Comparison of ENCODE assay signal across 8 mouse cellular contexts in the genomic region with DNA sequence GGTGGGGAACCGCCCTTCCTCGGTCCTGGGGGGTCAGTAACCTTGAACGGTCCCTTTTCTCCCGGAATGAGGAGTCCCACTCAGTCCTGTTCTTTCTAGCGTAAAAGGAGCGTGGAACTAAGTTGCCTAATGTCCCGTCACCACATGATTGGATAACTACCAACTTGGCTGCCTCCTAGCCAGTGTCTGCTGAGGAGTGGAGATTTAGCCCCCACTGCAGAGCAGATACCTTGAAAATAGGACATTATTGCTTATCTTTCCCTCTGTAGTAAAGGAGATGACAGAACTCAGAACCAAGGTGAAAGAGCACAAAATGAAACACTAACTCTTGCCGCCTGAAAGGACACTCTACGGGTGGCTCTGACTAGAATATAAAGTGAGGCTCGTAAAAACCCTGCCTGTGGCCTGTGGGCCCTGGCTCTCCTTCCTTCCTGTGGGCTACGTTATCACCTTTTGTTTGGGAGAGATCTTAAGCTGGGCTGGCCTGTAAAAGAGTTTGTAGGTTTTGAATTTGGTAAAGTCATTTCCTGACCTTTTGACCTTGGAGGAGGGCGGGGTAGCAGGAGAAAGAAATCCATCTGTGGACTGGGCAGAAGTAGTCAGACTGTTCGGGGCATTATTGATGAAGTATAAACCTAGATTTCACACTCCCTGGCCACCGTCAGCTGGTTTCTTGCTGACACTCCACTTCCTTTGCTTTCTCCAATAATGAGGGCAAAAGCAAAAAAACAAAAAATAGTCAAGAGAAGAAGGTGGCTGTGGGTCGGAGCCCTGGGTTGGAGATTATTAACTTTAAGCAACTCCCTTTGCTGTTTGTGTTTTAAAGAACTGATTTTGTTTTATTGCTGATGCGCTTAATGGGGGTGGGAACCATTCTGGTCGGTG.
DNase-seq lines count a peak whose midpoint lies in the region; ATAC-seq and TF ChIP-seq lines count a peak whose summit lies in the region.

No protein-coding gene starts in this region.

- no peak overlapping the region for H3K4me2 ChIP-seq in forebrain, postnatal 0 days (ENCODE audit: low read depth)
- H3K4me2 ChIP-seq in kidney, embryonic 16.5 days (replicated peaks; ENCODE audit: low read depth, low read length): peak overlapping the region; percentile 41
- H3K4me2 ChIP-seq in neural tube, embryonic 13.5 days: 0 out of 2 replicates have a peak overlapping the region, but pooled peaks have one; percentile 11

- H3K27me3 ChIP-seq in forebrain, embryonic 10.5 days (ENCODE audit: poor library complexity, severe bottlenecking): no peaks in the 10 kb centered on the region
- no peaks in the 10 kb centered on the region for H3K27me3 ChIP-seq in forebrain, postnatal 0 days (ENCODE audit: insufficient read depth, low read length)
- H3K27me3 ChIP-seq in kidney, embryonic 16.5 days (ENCODE audit: insufficient read depth, low read length): no peaks in the 10 kb centered on the region
- no peaks in the 10 kb centered on the region for H3K27me3 ChIP-seq in neural tube, embryonic 13.5 days

- no peak for DNase-seq in forebrain, embryonic 10.5 days (ENCODE audit: extremely low spot score, low spot score)
- DNase-seq in forebrain, postnatal 0 days: no peak
- DNase-seq in ES-E14 (ENCODE audit: low read depth, low spot score): peak; percentile 66
- DNase-seq in forelimb bud, embryonic 11.5 days (ENCODE audit: low read depth, low spot score): peak; percentile 61
- DNase-seq in thymus, postnatal 14 days: no peak
- no peak for DNase-seq in urinary bladder, postnatal 10 days (ENCODE audit: low spot score)

- in situ Hi-C loops in ES-E14 (cut with MboI; ENCODE audit: low sequenced_read_pairs in 2 of 2, unreplicated experiment in 2 of 2): no loop called here

- no peak for ATAC-seq in forebrain, postnatal 0 days
- peak; percentile 27; the same call in 1 of the 2 replicates for ATAC-seq in kidney, embryonic 16.5 days (ENCODE audit: low FRiP score, low TSS enrichment)
- peak; percentile 18; the same call in 1 of the 2 replicates for ATAC-seq in neural tube, embryonic 13.5 days (ENCODE audit: low read depth)

- no peak overlapping the region for H3K4me3 ChIP-seq in forebrain, embryonic 10.5 days
- H3K4me3 ChIP-seq in forebrain, postnatal 0 days (ENCODE audit: low read depth, low read length): no peak overlapping the region
- peak overlapping the region; percentile 40 to 42 for H3K4me3 ChIP-seq in ES-E14 (ENCODE audit: insufficient read depth in 1 of 2, low read depth in 1 of 2, low read length in 2 of 2, poor library complexity in 1 of 2, severe bottlenecking in 1 of 2)
- H3K4me3 ChIP-seq in kidney, embryonic 16.5 days (ENCODE audit: low read length): no peak overlapping the region
- no peak overlapping the region for H3K4me3 ChIP-seq in neural tube, embryonic 13.5 days

- peaks cover 78% of the 10 kb centered on the region for H3K4me1 ChIP-seq in forebrain, embryonic 10.5 days
- H3K4me1 ChIP-seq in forebrain, postnatal 0 days (ENCODE audit: insufficient read depth): peaks cover 2% of the 10 kb centered on the region; the same call in 1 of the 2 replicates
- peaks cover 25 to 33% of the 10 kb centered on the region in 2 experiments for H3K4me1 ChIP-seq in ES-E14 (ENCODE audit: control insufficient read depth in 2 of 2, insufficient read depth in 2 of 2, low read length in 2 of 2, poor library complexity in 1 of 2)
- peaks cover 88% of the 10 kb centered on the region for H3K4me1 ChIP-seq in kidney, embryonic 16.5 days (ENCODE audit: insufficient read depth, low read length)
- H3K4me1 ChIP-seq in neural tube, embryonic 13.5 days (replicated peaks): peaks cover 62% of the 10 kb centered on the region

- H3K9ac ChIP-seq in forebrain, postnatal 0 days: no peak overlapping the region
- H3K9ac ChIP-seq in ES-E14 (ENCODE audit: insufficient read depth, low read depth, low read length, poor library complexity, severe bottlenecking): peak overlapping the region; percentile 59; the same call in 1 of the 2 replicates
- H3K9ac ChIP-seq in kidney, embryonic 16.5 days (replicated peaks; ENCODE audit: low read length): peak overlapping the region; percentile 46
- 0 out of 2 replicates have a peak overlapping the region, but pooled peaks have one; percentile 6 for H3K9ac ChIP-seq in neural tube, embryonic 13.5 days

- H3K27ac ChIP-seq in forebrain, embryonic 10.5 days: peak overlapping the region; percentile 51; the same call in 1 of the 2 replicates
- H3K27ac ChIP-seq in forebrain, postnatal 0 days (ENCODE audit: low read depth, low read length): no peak overlapping the region
- H3K27ac ChIP-seq in ES-E14 (ENCODE audit: insufficient read depth, low read depth, low read length, poor library complexity, severe bottlenecking): peak overlapping the region; percentile 94
- H3K27ac ChIP-seq in kidney, embryonic 16.5 days (ENCODE audit: low read length): peak overlapping the region; percentile 90
- H3K27ac ChIP-seq in neural tube, embryonic 13.5 days (replicated peaks): peak overlapping the region; percentile 65

- H3K36me3 ChIP-seq in forebrain, embryonic 10.5 days (replicated peaks): peaks cover 12% of the 10 kb centered on the region
- no peaks in the 10 kb centered on the region for H3K36me3 ChIP-seq in forebrain, postnatal 0 days (ENCODE audit: insufficient read depth)
- H3K36me3 ChIP-seq in ES-E14 (ENCODE audit: control insufficient read depth, insufficient read depth, low read length, poor library complexity, severe bottlenecking): no peaks in the 10 kb centered on the region
- H3K36me3 ChIP-seq in kidney, embryonic 16.5 days (ENCODE audit: insufficient read depth, low read length): no peaks in the 10 kb centered on the region
- no peaks in the 10 kb centered on the region for H3K36me3 ChIP-seq in neural tube, embryonic 13.5 days

- TF ChIP-seq CTCF in forebrain, postnatal 0 days (IDR thresholded peaks at IDR 0.05; ENCODE audit: low read depth): no peak

- H3K9me3 ChIP-seq in forebrain, embryonic 10.5 days: no peaks in the 10 kb centered on the region
- H3K9me3 ChIP-seq in forebrain, postnatal 0 days (ENCODE audit: low read length): no peaks in the 10 kb centered on the region
- no peaks in the 10 kb centered on the region for H3K9me3 ChIP-seq in ES-E14 (ENCODE audit: control insufficient read depth, insufficient read depth, low read depth, low read length)
- H3K9me3 ChIP-seq in kidney, embryonic 16.5 days (ENCODE audit: low read length): no peaks in the 10 kb centered on the region
- H3K9me3 ChIP-seq in neural tube, embryonic 13.5 days: no peaks in the 10 kb centered on the region

- 30% methylated on average over 17 of the region's 17 CpGs for WGBS in forebrain, embryonic 10.5 days
- WGBS in forebrain, postnatal 0 days: 41% methylated on average over 17 of the region's 17 CpGs
- WGBS in kidney, embryonic 16.5 days: 9% methylated on average over 17 of the region's 17 CpGs
- 7% methylated on average over 17 of the region's 17 CpGs for WGBS in neural tube, embryonic 13.5 days

TF ChIP-seq in ES-E14, 5 proteins besides CTCF, POLR2A, EP300 and RAD21:
- TF ChIP-seq ZC3H11A (IDR thresholded peaks at IDR 0.05; ENCODE audit: borderline replicate concordance, low read depth, low read length) (no peak), MAFK (IDR thresholded peaks at IDR 0.05; ENCODE audit: insufficient read depth, low read depth, low read length) (peak; percentile 65; the same call in 1 of the 2 replicates)

Comparison
In these comparisons a context has a peak if more than half of its experiments do, and no peak if none do; other contexts are left out.
1. DNase-seq: peak in ES-E14 (single experiment) and forelimb bud, embryonic 11.5 days (single experiment); none in forebrain, embryonic 10.5 days (single experiment), forebrain, postnatal 0 days (single experiment), thymus, postnatal 14 days (single experiment) and urinary bladder, postnatal 10 days (single experiment).
2. H3K4me3 ChIP-seq: peak in ES-E14 (2 of 2); none in forebrain, embryonic 10.5 days (single experiment), forebrain, postnatal 0 days (single experiment), kidney, embryonic 16.5 days (single experiment) and neural tube, embryonic 13.5 days (single experiment).